Mouse (Mus musculus): ENCODE data around the gene Itgal. TPM values are rescaled to one million over a fixed set of nuclear protein-coding genes. Genes with fewer than 3 reads are reported as not detected.
"Not testable (repeated sequence)": the region's sequence is repeated elsewhere in the genome, so short reads cannot be mapped to it uniquely, and the experiment has no call there.

The Itgal gene
- polyA plus RNA-seq, 1 experiment from 2014 or later, result 0.91 TPM

GRCm38 (mm10) chr7:127341356-127341755 lies 45.3 kb downstream of the Itgal start:
- peaks cover 7% of the 10 kb centered on the region; the same call in 1 of the 2 replicates for H3K4me1 ChIP-seq (ENCODE audit: control insufficient read depth, insufficient read depth, low read length)
- H3K4me2 ChIP-seq (replicated peaks; ENCODE audit: low read depth, low read length), result no peak overlapping the region
- H3K4me3 ChIP-seq (ENCODE audit: low read depth, low read length), result no peak overlapping the region
- H3K9me3 ChIP-seq (ENCODE audit: control insufficient read depth, low read depth, low read length), result no peaks in the 10 kb centered on the region
- peaks cover 13% of the 10 kb centered on the region; the same call in 1 of the 2 replicates for H3K36me3 ChIP-seq (ENCODE audit: control insufficient read depth, insufficient read depth, low read length)
- 95% methylated on average over 8 of the region's 8 CpGs for WGBS
- H3K9ac ChIP-seq (replicated peaks; ENCODE audit: low read depth, low read length), result no peak overlapping the region
- no peak overlapping the region for H3K27ac ChIP-seq (ENCODE audit: low read length)
- no peak for ATAC-seq (ENCODE audit: insufficient number of reproducible peaks, insufficient read depth, low FRiP score, low read depth)
- H3K27me3 ChIP-seq (ENCODE audit: control insufficient read depth, insufficient read depth, low read length), result no peaks in the 10 kb centered on the region

- H3K27me3 ChIP-seq (ENCODE audit: control insufficient read depth, insufficient read depth, low read length); ATAC-seq (ENCODE audit: insufficient number of reproducible peaks, insufficient read depth, low FRiP score, low read depth); H3K9me3 ChIP-seq (ENCODE audit: control insufficient read depth, low read depth, low read length); H3K9ac ChIP-seq (replicated peaks; ENCODE audit: low read depth, low read length); H3K4me2 ChIP-seq (replicated peaks; ENCODE audit: low read depth, low read length); H3K27ac ChIP-seq (ENCODE audit: low read length); H3K4me1 ChIP-seq (ENCODE audit: control insufficient read depth, insufficient read depth, low read length); H3K4me3 ChIP-seq (ENCODE audit: low read depth, low read length): not testable (repeated sequence)
- H3K36me3 ChIP-seq (ENCODE audit: control insufficient read depth, insufficient read depth, low read length), result peaks cover 13% of the 10 kb centered on the region; the same call in 1 of the 2 replicates
- 90% methylated on average over 6 of the region's 6 CpGs for WGBS
These were observed 45.8 kb downstream of the Itgal start for GRCm38 (mm10) chr7:127341861-127342260.

GRCm38 (mm10) chr7:127342332-127342731 lies 46.3 kb downstream of the Itgal start:
- WGBS, result 47% methylated on average over 4 of the region's 4 CpGs
- Histone ChIP-seq H3K4me1 (ENCODE audit: control insufficient read depth, insufficient read depth, low read length) (peaks cover 12% of the 10 kb centered on the region), H3K27ac (ENCODE audit: low read length) (no peak overlapping the region), H3K4me3 (ENCODE audit: low read depth, low read length) (no peak overlapping the region), H3K9ac (replicated peaks; ENCODE audit: low read depth, low read length) (no peak overlapping the region), H3K9me3 (ENCODE audit: control insufficient read depth, low read depth, low read length) (no peaks in the 10 kb centered on the region), H3K36me3 (ENCODE audit: control insufficient read depth, insufficient read depth, low read length) (peaks cover 13% of the 10 kb centered on the region; the same call in 1 of the 2 replicates), H3K27me3 (ENCODE audit: control insufficient read depth, insufficient read depth, low read length) (no peaks in the 10 kb centered on the region), H3K4me2 (replicated peaks; ENCODE audit: low read depth, low read length) (no peak overlapping the region)
- no peak for ATAC-seq (ENCODE audit: insufficient number of reproducible peaks, insufficient read depth, low FRiP score, low read depth)

GRCm38 (mm10) chr7:127342888-127343287 lies 46.8 kb downstream of the Itgal start:
- Histone ChIP-seq H3K4me1 (ENCODE audit: control insufficient read depth, insufficient read depth, low read length) (peaks cover 12% of the 10 kb centered on the region), H3K4me2 (replicated peaks; ENCODE audit: low read depth, low read length) (no peak overlapping the region), H3K9me3 (ENCODE audit: control insufficient read depth, low read depth, low read length) (no peaks in the 10 kb centered on the region), H3K4me3 (ENCODE audit: low read depth, low read length) (no peak overlapping the region), H3K36me3 (ENCODE audit: control insufficient read depth, insufficient read depth, low read length) (peaks cover 13% of the 10 kb centered on the region; the same call in 1 of the 2 replicates), H3K27me3 (ENCODE audit: control insufficient read depth, insufficient read depth, low read length) (no peaks in the 10 kb centered on the region), H3K9ac (replicated peaks; ENCODE audit: low read depth, low read length) (no peak overlapping the region), H3K27ac (ENCODE audit: low read length) (no peak overlapping the region)
- ATAC-seq (ENCODE audit: insufficient number of reproducible peaks, insufficient read depth, low FRiP score, low read depth), result no peak
- WGBS, result 92% methylated on average over 7 of the region's 7 CpGs

DNA sequence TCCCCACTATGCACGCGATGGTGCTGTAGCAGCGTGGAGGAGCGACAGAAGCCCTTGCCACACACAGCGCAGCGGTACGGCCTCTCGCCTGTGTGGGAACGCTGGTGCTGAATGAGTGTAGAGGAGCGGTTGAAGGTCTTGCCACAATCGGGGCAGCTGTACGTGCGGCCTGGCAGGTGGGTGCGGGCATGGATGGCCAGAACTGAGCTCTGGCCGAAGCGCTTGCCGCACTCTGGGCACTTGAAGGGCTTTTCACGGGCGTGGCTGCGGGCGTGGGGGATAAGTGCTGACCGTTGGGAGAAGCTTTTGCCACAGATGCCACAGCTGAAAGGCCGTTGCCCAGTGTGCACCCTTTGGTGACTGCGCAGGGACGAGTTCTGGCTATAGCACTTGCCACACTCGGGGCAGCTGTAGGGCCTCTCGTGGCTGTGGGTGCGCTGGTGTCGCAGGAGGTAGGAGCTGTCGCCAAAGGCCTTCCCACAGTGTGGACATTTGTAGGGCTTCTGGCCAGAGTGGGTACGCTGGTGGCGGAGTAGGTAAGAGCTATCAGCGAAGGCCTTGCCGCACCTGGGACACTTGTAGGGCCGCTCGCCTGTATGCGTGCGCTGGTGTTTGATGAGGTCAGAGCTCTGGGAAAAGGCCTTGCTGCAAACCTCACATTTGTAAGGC lies 47.4 kb downstream of the Itgal start:
- Histone ChIP-seq H3K36me3 (ENCODE audit: control insufficient read depth, insufficient read depth, low read length) (peaks cover 13% of the 10 kb centered on the region; the same call in 1 of the 2 replicates), H3K9me3 (ENCODE audit: control insufficient read depth, low read depth, low read length) (no peaks in the 10 kb centered on the region), H3K4me2 (replicated peaks; ENCODE audit: low read depth, low read length) (no peak overlapping the region), H3K27ac (ENCODE audit: low read length) (no peak overlapping the region), H3K4me3 (ENCODE audit: low read depth, low read length) (no peak overlapping the region), H3K4me1 (ENCODE audit: control insufficient read depth, insufficient read depth, low read length) (peaks cover 12% of the 10 kb centered on the region), H3K27me3 (ENCODE audit: control insufficient read depth, insufficient read depth, low read length) (no peaks in the 10 kb centered on the region), H3K9ac (replicated peaks; ENCODE audit: low read depth, low read length) (no peak overlapping the region)
- WGBS, result 93% methylated on average over 38 of the region's 38 CpGs
- ATAC-seq (ENCODE audit: insufficient number of reproducible peaks, insufficient read depth, low FRiP score, low read depth), result no peak

DNA sequence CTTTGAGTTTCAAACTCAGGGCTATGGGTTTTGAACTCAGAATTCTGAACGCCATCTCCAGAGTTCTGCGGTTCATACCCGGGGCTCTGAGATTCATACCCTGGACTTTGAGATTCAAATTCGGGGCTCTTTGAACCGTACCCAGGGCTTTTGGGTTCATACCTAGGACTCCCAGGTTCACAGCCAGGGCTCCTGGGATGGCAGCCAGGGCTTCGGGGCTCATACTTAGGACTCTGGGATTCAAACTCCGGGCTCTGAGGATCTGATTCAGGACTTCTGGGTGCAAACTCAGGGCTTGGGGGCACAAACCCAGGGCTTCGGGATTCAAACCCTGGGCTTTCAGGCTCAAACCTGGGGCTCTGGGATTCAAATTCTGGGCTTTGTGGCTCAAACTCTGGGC lies 48.3 kb downstream of the Itgal start:
- ATAC-seq (ENCODE audit: insufficient number of reproducible peaks, insufficient read depth, low FRiP score, low read depth), result no peak
- H3K27ac ChIP-seq (ENCODE audit: low read length), result no peak overlapping the region
- H3K36me3 ChIP-seq (ENCODE audit: control insufficient read depth, insufficient read depth, low read length), result peaks cover 13% of the 10 kb centered on the region; the same call in 1 of the 2 replicates
- H3K9me3 ChIP-seq (ENCODE audit: control insufficient read depth, low read depth, low read length), result no peaks in the 10 kb centered on the region
- peak overlapping the region; percentile 90; the same call in 1 of the 2 replicates for H3K9ac ChIP-seq (replicated peaks; ENCODE audit: low read depth, low read length)
- H3K4me1 ChIP-seq (ENCODE audit: control insufficient read depth, insufficient read depth, low read length), result peaks cover 12% of the 10 kb centered on the region
- peak overlapping the region; percentile 78 for H3K4me3 ChIP-seq (ENCODE audit: low read depth, low read length)
- peak overlapping the region; percentile 64 for H3K4me2 ChIP-seq (replicated peaks; ENCODE audit: low read depth, low read length)
- WGBS, result 90% methylated on average over 8 of the region's 8 CpGs
- H3K27me3 ChIP-seq (ENCODE audit: control insufficient read depth, insufficient read depth, low read length), result no peaks in the 10 kb centered on the region

DNA sequence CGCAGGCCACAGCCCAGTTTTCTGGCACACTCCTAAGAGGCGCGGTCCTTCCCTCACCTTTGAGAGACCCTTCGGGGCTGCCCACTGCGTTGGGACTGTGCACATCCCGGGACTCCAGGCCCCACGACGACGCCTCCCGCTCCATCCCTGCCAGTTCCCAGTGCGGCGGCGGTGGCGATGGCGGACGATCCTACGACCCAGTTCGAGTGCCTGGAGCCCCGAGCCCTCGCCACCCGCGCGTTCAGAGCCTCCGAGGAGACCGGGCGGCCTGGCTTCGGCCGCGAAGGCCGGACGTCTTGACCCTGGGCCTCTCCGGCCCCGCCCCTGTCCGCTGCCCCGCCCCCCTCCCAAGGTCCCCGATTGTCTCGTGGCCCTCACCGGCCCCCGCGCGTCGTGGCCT lies 49.0 kb downstream of the Itgal start:
- Histone ChIP-seq H3K36me3 (ENCODE audit: control insufficient read depth, insufficient read depth, low read length) (peaks cover 13% of the 10 kb centered on the region; the same call in 1 of the 2 replicates), H3K9ac (replicated peaks; ENCODE audit: low read depth, low read length) (peak overlapping the region; percentile 90), H3K4me2 (replicated peaks; ENCODE audit: low read depth, low read length) (peak overlapping the region; percentile 64), H3K4me1 (ENCODE audit: control insufficient read depth, insufficient read depth, low read length) (peaks cover 12% of the 10 kb centered on the region), H3K27me3 (ENCODE audit: control insufficient read depth, insufficient read depth, low read length) (no peaks in the 10 kb centered on the region), H3K9me3 (ENCODE audit: control insufficient read depth, low read depth, low read length) (no peaks in the 10 kb centered on the region), H3K4me3 (ENCODE audit: low read depth, low read length) (peak overlapping the region; percentile 78), H3K27ac (ENCODE audit: low read length) (peak overlapping the region; percentile 94)
- whole genome bisulfite sequencing, result 1% methylated on average over 42 of the region's 42 CpGs
- ATAC-seq (ENCODE audit: insufficient number of reproducible peaks, insufficient read depth, low FRiP score, low read depth), result peak; percentile 39

DNA sequence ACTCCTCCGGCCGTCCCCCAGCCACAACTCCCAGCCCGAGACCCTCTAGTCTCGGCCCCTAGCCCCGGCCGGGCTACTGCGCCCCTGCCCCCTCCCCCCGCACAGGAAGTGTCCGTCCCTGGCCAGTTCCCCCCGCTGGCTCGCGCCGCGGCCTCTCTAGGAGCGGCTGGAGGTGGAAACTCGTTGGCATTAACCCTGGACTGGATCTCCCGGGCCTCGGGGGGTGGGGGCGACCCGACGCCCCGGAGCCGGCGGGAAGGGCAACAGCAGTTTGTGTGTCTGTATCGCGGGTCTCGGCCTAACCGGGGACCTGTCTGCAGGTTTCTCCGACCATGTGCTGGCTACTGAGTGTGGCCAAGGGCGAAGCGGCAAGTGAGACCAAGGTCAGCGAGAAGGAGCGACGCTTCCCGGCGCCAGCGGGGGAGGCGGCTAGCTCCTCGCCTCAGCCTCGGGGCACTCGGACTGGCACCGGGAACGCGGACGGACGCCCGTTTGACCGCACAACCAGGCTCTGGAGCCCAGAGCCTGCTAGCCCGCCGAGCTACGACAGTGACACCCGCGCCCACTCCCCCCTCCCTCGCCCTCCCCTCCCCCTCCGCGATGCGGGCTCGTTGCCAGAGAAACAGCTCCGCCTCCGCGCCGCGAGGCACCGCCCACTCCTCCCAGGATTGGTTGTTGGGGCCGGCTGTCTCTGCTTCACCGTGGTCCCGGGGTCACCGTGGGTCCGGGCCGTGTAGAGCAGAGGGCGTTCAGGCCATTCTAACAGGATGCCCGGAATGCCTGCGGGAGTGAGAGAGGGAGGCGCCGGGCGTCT lies 49.7 kb downstream of the Itgal start, which contains the start of gene Zfp768:
Gene Zfp768, minus strand, starts transcription at position 78 of the 814 bp plus-strand sequence.
- Histone ChIP-seq H3K4me1 (ENCODE audit: control insufficient read depth, insufficient read depth, low read length) (peaks cover 12% of the 10 kb centered on the region), H3K36me3 (ENCODE audit: control insufficient read depth, insufficient read depth, low read length) (peaks cover 13% of the 10 kb centered on the region; the same call in 1 of the 2 replicates), H3K4me2 (replicated peaks; ENCODE audit: low read depth, low read length) (peak within 1 kb of the TSS; percentile 64), H3K9me3 (ENCODE audit: control insufficient read depth, low read depth, low read length) (no peaks in the 10 kb centered on the region), H3K27ac (ENCODE audit: low read length) (peak within 1 kb of the TSS; percentile 94), H3K4me3 (ENCODE audit: low read depth, low read length) (peak within 1 kb of the TSS; percentile 78), H3K27me3 (ENCODE audit: control insufficient read depth, insufficient read depth, low read length) (no peaks in the 10 kb centered on the region), H3K9ac (replicated peaks; ENCODE audit: low read depth, low read length) (peak within 1 kb of the TSS; percentile 90)
- peak; percentile 87 for ATAC-seq (ENCODE audit: insufficient number of reproducible peaks, insufficient read depth, low FRiP score, low read depth)
- under 1% methylated on average over 71 of the region's 76 CpGs for WGBS
